Mouse (Mus musculus) intestine, postnatal 0 days (tissue): ENCODE data around the gene Plekha5. TPM values are rescaled to one million over a fixed set of nuclear protein-coding genes. Genes with fewer than 3 reads are reported as not detected.
"Not testable (repeated sequence)": the region's sequence is repeated elsewhere in the genome, so short reads cannot be mapped to it uniquely, and the experiment has no call there.

ENCODE experiments used
- ATAC-seq: fragments of 200-750 bp; cut with Nextera tagmentation; 2 replicates; pipeline ENCODE4 v1.8.0; 2017; ENCODE audit warnings: mild to moderate bottlenecking, moderate TSS enrichment, moderate library complexity
- H3K27ac ChIP-seq: fragments of 300-500 bp; sonication (generic); 2 replicates; pipeline ENCODE4 v1.5.1; 2014; ENCODE audit warnings: mild to moderate bottlenecking, low read depth, low read length, moderate library complexity
- H3K27me3 ChIP-seq: fragments of 300-500 bp; sonication (generic); replicated peaks from 2 replicates; pipeline ENCODE4 v1.6.1; 2014; ENCODE audit warnings: low read length, mixed read lengths; ENCODE audit not compliant: control insufficient read depth, insufficient read depth
- H3K36me3 ChIP-seq: fragments of 300-500 bp; sonication (generic); 2 replicates; pipeline ENCODE4 v1.6.1; 2014; ENCODE audit warnings: mild to moderate bottlenecking, moderate library complexity; ENCODE audit not compliant: control insufficient read depth, insufficient read depth
- H3K4me1 ChIP-seq: fragments of 300-500 bp; sonication (generic); replicated peaks from 2 replicates; pipeline ENCODE4 v1.6.1; 2014; ENCODE audit warnings: antibody characterized with exemption, low read length, mixed read lengths; ENCODE audit not compliant: control insufficient read depth, insufficient read depth
- H3K4me2 ChIP-seq: fragments of 300-500 bp; sonication (generic); replicated peaks from 2 replicates; pipeline ENCODE4 v1.6.1; 2014; ENCODE audit warnings: low read depth, mild to moderate bottlenecking, moderate library complexity
- H3K4me3 ChIP-seq: fragments of 300-500 bp; sonication (generic); 2 replicates; pipeline ENCODE4 v1.5.1; 2014; ENCODE audit warnings: low read depth, low read length
- H3K9ac ChIP-seq: fragments of 300-500 bp; sonication (generic); 2 replicates; pipeline ENCODE4 v1.6.1; 2014; ENCODE audit warnings: mild to moderate bottlenecking, low read depth, low read length
- H3K9me3 ChIP-seq: fragments of 300-500 bp; sonication (generic); 2 replicates; pipeline ENCODE4 v1.6.1; 2016; ENCODE audit warnings: mixed run types; ENCODE audit not compliant: control insufficient read depth
- CTCF ChIP-seq: sonication (generic); IDR thresholded peaks from 2 replicates; pipeline ENCODE4 v1.5.1; 2016; ENCODE audit warnings: low read depth, mild to moderate bottlenecking, control low read depth, antibody characterized with exemption, moderate library complexity
- WGBS: fragments of 180-500 bp; shearing (Covaris S2); extraction: QIAGEN DNeasy Blood & Tissue Kit; methylation state at CpG from one replicate; pipeline ENCODE4 v1.1.7; 2014; 5-methylcytosine and 5-hydroxymethylcytosine counted together
- polyA plus RNA-seq: library from polyadenylated mRNA; unstranded; fragments of >200 nt; fragmentation: Nextera tagmentation; extraction: Ambion mirVana; gene quantifications from 2 replicates; pipeline ENCODE4 v1.2.1, GENCODE M21; 2015

Plekha5 gene
- polyA plus RNA-seq, 1 experiment from 2014 or later: 18.0 TPM

- H3K4me3 ChIP-seq: no peak overlapping the region
- TF ChIP-seq CTCF: peak; percentile 53
- no peaks in the 10 kb centered on the region for H3K27me3 ChIP-seq
- H3K4me2 ChIP-seq: no peak overlapping the region
- no peak overlapping the region for H3K9ac ChIP-seq
- no peaks in the 10 kb centered on the region for H3K9me3 ChIP-seq
- peaks cover 51% of the 10 kb centered on the region for H3K36me3 ChIP-seq
- no peak overlapping the region for H3K27ac ChIP-seq
- 75% methylated on average over 18 of the region's 18 CpGs for WGBS
- no peak; the same call in 1 of the 2 replicates for ATAC-seq
- H3K4me1 ChIP-seq: no peaks in the 10 kb centered on the region
Observed at GRCm38 (mm10) chr6:140576961-140577821, 153.3 kb downstream of the Plekha5 start.

GRCm38 (mm10) chr6:140577822-140578170, 153.9 kb downstream of the Plekha5 start:
- peaks cover 45% of the 10 kb centered on the region for H3K36me3 ChIP-seq
- H3K4me3 ChIP-seq: no peak overlapping the region
- no peak for TF ChIP-seq CTCF
- WGBS: 87% methylated on average over 4 of the region's 4 CpGs
- no peak for ATAC-seq
- H3K27ac ChIP-seq: no peak overlapping the region
- no peak overlapping the region for H3K9ac ChIP-seq
- no peaks in the 10 kb centered on the region for H3K27me3 ChIP-seq
- H3K4me1 ChIP-seq: no peaks in the 10 kb centered on the region
- no peaks in the 10 kb centered on the region for H3K9me3 ChIP-seq
- no peak overlapping the region for H3K4me2 ChIP-seq

GRCm38 (mm10) chr6:140578985-140579384, 155.1 kb downstream of the Plekha5 start:
- not testable (repeated sequence) for H3K27me3 ChIP-seq, H3K9ac ChIP-seq, H3K4me2 ChIP-seq, H3K27ac ChIP-seq, ATAC-seq, H3K4me3 ChIP-seq, H3K4me1 ChIP-seq, H3K9me3 ChIP-seq
- peaks cover 39% of the 10 kb centered on the region for H3K36me3 ChIP-seq

GRCm38 (mm10) chr6:140580170-140580569, 156.3 kb downstream of the Plekha5 start:
- no peaks in the 10 kb centered on the region for H3K9me3 ChIP-seq
- no peak for TF ChIP-seq CTCF
- H3K36me3 ChIP-seq: peaks cover 31% of the 10 kb centered on the region
- H3K27ac ChIP-seq: no peak overlapping the region
- H3K27me3 ChIP-seq: no peaks in the 10 kb centered on the region
- no peak for ATAC-seq
- no peaks in the 10 kb centered on the region for H3K4me1 ChIP-seq
- H3K4me3 ChIP-seq: no peak overlapping the region
- WGBS: 58% methylated on average over 4 of the region's 4 CpGs
- no peak overlapping the region for H3K9ac ChIP-seq
- H3K4me2 ChIP-seq: no peak overlapping the region

GRCm38 (mm10) chr6:140586714-140587259, 162.9 kb downstream of the Plekha5 start:
- WGBS: 75% methylated on average over 8 of the region's 8 CpGs
- Histone ChIP-seq H3K27ac (no peak overlapping the region; the same call in 1 of the 2 replicates), H3K9ac (no peak overlapping the region), H3K36me3 (peaks cover 66% of the 10 kb centered on the region), H3K4me1 (no peaks in the 10 kb centered on the region), H3K4me2 (no peak overlapping the region), H3K4me3 (no peak overlapping the region), H3K9me3 (no peaks in the 10 kb centered on the region), H3K27me3 (no peaks in the 10 kb centered on the region)
- no peak for TF ChIP-seq CTCF
- no peak for ATAC-seq

GRCm38 (mm10) chr6:140591331-140591730, 167.5 kb downstream of the Plekha5 start:
- Histone ChIP-seq H3K4me2 (no peak overlapping the region), H3K4me1 (peaks cover 6% of the 10 kb centered on the region; the same call in 1 of the 2 replicates), H3K4me3 (no peak overlapping the region), H3K9me3 (no peaks in the 10 kb centered on the region), H3K36me3 (peaks cover 71% of the 10 kb centered on the region), H3K9ac (no peak overlapping the region), H3K27me3 (no peaks in the 10 kb centered on the region), H3K27ac (0 out of 2 replicates have a peak overlapping the region, but pooled peaks have one; percentile 2)
- TF ChIP-seq CTCF: no peak
- ATAC-seq: no peak
- whole genome bisulfite sequencing: 94% methylated on average over 5 of the region's 5 CpGs
